Mouse (Mus musculus) layer of hippocampus, adult 11-12 months (tissue): ENCODE measurements around the gene Csnk1e.
A peak's percentile ranks its signal among the peaks of the same experiment; 100 is the strongest.

Experiments
- DNase-seq: peaks from one replicate; pipeline ENCODE4 v3.0.0; 2022; ENCODE audit warnings: low spot score

The Csnk1e gene

GRCm38 (mm10) chr15:79393101-79393500 lies 62.3 kb downstream of the Csnk1e start:
- DNase-seq, result no peak

- no peak for DNase-seq
Measured at GRCm38 (mm10) chr15:79392527-79392926, 62.8 kb downstream of the Csnk1e start.

- DNase-seq, result peak; percentile 49
Measured at GRCm38 (mm10) chr15:79391447-79392093, 63.8 kb downstream of the Csnk1e start.

- no peak for DNase-seq
Measured at GRCm38 (mm10) chr15:79390434-79390833, 64.9 kb downstream of the Csnk1e start.

- no peak for DNase-seq
Measured at GRCm38 (mm10) chr15:79388171-79388570, 67.2 kb downstream of the Csnk1e start.

GRCm38 (mm10) chr15:79387611-79388010 lies 67.8 kb downstream of the Csnk1e start:
- DNase-seq, result no peak

GRCm38 (mm10) chr15:79387081-79387480 lies 68.3 kb downstream of the Csnk1e start:
- DNase-seq, result no peak

GRCm38 (mm10) chr15:79381644-79382043 lies 73.7 kb downstream of the Csnk1e start:
- DNase-seq, result no peak

- DNase-seq, result peak; percentile 77
Measured at GRCm38 (mm10) chr15:79380468-79381444, 74.6 kb downstream of the Csnk1e start.

GRCm38 (mm10) chr15:79379658-79380057 lies 75.7 kb downstream of the Csnk1e start:
- DNase-seq, result no peak

- no peak for DNase-seq
Measured at GRCm38 (mm10) chr15:79378608-79379007, 76.8 kb downstream of the Csnk1e start.

GRCm38 (mm10) chr15:79377681-79378080 lies 77.7 kb downstream of the Csnk1e start:
- DNase-seq, result peak; percentile 67

- no peak for DNase-seq
Measured at GRCm38 (mm10) chr15:79374760-79375159, 80.6 kb downstream of the Csnk1e start.

- DNase-seq, result no peak
Measured at GRCm38 (mm10) chr15:79370281-79370843, 85.0 kb downstream of the Csnk1e start.

GRCm38 (mm10) chr15:79369452-79370280 lies 85.7 kb downstream of the Csnk1e start:
- no peak for DNase-seq

GRCm38 (mm10) chr15:79368861-79369440 lies 86.4 kb downstream of the Csnk1e start:
- no peak for DNase-seq

- no peak for DNase-seq
Measured at GRCm38 (mm10) chr15:79368313-79368811, 87.0 kb downstream of the Csnk1e start.
